Mouse (Mus musculus) thymus, postnatal 0 days (tissue): ENCODE measurements around the gene Pank3. TPM values are rescaled to one million over a fixed set of nuclear protein-coding genes. Genes with fewer than 3 reads are reported as not detected.

Experiments
- DNase-seq: peaks from one replicate; pipeline ENCODE4 v3.0.0-alpha.2; 2015; ENCODE audit warnings: low spot score
- polyA plus RNA-seq: library from polyadenylated mRNA; unstranded; fragments of >200 nt; fragmentation: Nextera tagmentation; extraction: Ambion mirVana; gene quantifications from 2 replicates; pipeline ENCODE4 v1.2.1, GENCODE M21; 2015

The Pank3 gene
- 11.3 and 13.6 TPM in 2 replicates for polyA plus RNA-seq

DNA sequence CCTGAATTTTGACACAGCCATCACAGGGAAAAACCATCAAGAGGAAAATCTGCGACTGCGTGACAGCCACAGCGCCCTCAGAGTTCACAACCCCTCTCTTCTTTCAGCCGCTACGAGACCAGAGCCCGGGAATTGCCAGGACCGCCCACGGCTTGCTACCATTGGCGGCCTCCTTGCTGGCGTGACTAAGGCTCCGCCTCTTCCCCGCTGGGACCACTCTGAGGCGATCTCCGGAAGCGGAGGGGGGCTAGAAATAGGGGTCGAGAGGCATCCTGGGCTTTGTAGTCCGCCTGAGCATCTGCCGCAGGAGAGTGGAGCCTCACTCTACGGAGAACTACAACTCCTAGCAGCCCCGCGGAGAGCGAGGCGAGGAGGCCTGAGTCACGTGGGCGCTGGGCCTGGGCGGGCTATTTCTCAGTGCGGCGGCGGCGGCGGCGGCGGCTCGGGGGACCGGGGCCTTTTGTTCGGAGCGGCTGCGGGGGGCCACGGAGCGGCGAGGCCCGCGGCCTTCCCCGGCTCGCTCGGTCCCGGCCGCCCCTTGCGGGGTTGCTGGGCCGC is at the start of gene Pank3:
Gene Pank3 (plus strand): TSS at position 297 of the 558 bp plus-strand sequence.
- peak; percentile 98 for DNase-seq

- no peak for DNase-seq
These were observed 45.4 kb upstream of the Pank3 start for GRCm38 (mm10) chr11:35723876-35724275.

- no peak for DNase-seq
These were observed 42.9 kb upstream of the Pank3 start for GRCm38 (mm10) chr11:35726341-35726846.

DNA sequence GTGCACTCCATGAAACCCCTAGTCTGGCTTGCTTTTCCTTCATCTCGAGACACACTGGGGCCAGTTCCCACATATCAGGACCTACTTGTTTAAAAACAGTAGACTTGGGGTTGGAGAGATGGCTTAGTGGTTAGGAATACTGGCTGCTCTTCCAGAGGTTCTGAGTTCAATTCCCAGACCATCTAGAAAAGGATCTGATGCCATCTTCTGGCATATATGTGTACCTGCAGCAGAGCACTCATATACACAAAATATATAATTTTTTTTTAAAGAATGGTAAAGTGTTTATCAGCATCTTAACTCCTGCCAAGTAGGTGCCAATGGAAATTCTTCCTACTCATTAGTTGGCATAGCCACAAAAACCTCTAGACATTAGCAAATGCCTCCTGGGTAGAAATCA is 41.1 kb upstream of the Pank3 start:
- no peak for DNase-seq

GRCm38 (mm10) chr11:35729186-35729585 is 40.1 kb upstream of the Pank3 start:
- DNase-seq: no peak

DNA sequence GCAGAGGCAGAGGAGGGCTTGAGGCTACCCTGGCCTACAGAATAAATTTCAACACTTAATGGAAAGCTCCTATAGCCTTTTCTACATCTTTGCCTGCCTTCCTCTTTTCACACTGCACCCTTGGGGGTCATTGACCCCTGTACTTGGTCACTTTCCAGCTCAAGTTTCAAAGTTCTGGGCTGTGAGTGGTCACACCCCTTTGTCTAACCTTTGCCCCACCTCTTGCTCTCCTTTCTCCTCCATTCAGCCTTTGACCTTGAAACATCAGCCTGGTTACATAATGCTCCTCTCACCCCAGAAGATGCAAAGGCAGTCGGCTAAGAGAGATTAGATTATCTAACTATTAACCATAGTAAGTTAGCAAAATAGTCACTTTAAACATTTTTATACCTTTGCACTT is 36.9 kb upstream of the Pank3 start:
- DNase-seq: no peak

DNA sequence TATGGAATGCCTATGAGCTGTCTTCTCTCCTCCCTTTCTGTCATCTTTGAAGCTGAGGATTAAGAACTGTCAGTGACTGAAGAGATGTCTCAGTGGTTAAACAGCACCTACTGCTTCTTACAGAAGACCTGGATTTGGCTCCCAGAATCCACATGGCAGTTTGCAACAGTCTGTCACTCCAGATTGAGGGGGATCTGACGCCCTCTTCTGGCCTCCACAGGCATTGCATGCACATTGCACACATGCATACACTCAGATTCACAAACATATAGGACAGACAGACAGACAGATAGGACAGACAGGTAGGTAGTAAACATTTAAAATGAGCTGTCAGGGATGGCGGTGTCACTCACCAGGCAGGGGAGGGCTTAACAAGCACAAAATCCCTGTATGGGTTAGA is 32.5 kb upstream of the Pank3 start:
- DNase-seq: no peak

GRCm38 (mm10) chr11:35737262-35737661 is 32.0 kb upstream of the Pank3 start:
- no peak for DNase-seq

- DNase-seq: no peak
These were observed 31.2 kb upstream of the Pank3 start for GRCm38 (mm10) chr11:35738102-35738501.

GRCm38 (mm10) chr11:35743586-35743985 is 25.7 kb upstream of the Pank3 start:
- DNase-seq: no peak

DNA sequence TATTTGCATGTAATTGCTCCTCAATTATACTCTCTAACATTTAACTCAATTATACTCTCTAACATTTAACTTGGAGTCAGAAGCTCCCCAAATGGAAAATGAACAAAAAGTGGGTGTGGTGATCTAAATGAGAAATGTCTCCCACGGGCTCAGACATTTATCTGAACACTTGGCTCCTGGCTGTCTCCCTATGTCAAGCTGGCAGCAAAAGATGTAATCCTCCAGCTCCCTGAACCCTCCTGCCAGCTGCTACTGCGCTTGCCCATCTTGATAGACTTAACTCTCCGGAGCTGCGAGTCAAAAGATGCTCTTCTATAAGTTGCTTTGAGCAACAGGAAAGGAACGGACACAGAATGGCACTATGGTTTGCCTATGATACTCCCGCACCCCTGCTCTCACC is 24.7 kb upstream of the Pank3 start:
- no peak for DNase-seq

GRCm38 (mm10) chr11:35750578-35750977 is 18.7 kb upstream of the Pank3 start:
- no peak for DNase-seq

GRCm38 (mm10) chr11:35754906-35755418 is 14.3 kb upstream of the Pank3 start:
- no peak for DNase-seq

DNA sequence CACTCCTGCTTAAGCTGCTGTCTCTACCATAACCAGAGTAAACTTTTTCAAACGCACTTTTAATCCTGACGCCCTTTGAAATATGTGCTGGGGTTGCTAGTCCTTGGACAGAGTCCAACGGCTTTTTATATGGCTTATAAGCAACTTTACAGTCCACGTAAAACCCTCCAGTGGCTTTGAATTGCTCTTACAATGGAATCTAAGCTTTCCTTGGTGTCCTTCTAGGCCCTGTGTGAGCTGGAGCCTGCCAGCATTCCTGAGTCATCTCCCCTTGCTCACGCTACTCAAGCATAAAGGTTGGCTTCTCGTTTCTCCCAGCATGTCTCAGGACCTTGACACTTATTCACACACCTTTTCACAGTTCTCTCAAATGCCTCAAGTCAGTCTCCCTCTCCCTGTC is 13.7 kb upstream of the Pank3 start:
- no peak for DNase-seq

GRCm38 (mm10) chr11:35756411-35757303 is 12.6 kb upstream of the Pank3 start:
- no peak for DNase-seq

DNA sequence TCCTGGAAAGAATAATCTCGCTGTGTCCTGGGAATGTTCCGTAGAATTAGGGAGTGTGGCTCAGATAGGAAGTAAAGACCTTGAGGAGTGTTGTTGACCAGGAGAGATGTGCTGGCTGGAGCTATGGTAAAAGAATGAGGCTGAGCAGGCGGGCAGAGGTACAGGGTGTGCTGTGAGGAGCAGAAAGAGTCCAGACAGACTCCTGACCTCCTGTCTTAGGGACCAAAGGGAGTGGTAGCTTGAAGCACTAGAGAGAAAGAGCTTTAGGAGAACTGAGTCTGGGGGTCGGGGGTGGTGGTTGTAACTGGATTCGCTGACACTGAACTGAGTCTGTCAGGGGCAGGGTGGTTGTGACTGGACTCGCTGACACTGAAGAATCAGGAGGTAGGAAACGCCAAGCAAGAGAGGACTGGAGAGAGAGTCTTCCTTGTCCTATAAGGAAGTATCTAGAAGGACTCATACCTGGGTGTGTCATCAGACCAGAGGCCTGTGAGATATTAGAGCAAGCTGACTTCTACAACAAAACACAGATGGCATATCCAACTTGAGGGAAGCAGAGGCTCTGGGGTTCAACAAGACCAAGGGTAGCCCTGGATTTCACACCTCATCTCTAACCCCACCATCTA is 9.2 kb upstream of the Pank3 start:
- DNase-seq: no peak

DNA sequence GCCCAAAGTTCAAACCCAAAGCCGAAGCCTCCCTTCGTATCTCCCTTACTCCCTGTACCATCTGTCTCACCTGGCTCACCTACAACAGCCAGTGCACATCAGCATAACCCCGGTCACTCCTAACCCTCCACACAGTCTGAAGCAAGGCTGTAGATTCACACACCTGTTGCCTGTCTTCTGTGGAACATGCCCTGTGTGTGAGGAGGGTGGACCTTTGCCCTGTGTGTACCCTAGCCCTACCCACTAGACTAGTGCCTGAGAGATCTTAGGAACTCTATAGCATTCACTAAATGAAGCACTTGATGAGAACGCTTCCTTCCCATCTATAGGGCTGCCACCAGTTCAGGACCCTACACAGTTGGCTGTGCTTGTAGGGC is 8.7 kb upstream of the Pank3 start:
- DNase-seq: no peak

DNA sequence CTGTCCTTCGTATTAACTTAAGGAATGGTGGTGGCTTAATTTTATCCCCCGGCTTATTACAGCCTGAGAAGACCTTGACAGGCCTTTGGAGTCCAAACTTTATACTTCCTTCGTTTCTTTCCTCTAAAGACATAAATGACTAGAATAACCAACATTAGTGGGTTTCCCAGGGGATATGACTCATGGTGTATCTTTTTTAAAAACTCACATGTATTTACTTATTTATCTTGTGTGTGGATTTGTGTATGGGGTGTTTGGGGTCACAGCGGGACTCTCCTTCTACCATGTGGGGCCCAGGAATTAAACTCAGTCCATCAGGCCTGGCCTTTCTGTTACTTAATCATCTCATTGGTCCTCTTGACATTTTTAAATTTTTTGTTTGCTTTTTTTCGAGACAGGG is 2.4 kb upstream of the Pank3 start:
- DNase-seq: no peak

GRCm38 (mm10) chr11:35769746-35770437 is 608 bp downstream of the Pank3 start:
- DNase-seq: no peak

DNA sequence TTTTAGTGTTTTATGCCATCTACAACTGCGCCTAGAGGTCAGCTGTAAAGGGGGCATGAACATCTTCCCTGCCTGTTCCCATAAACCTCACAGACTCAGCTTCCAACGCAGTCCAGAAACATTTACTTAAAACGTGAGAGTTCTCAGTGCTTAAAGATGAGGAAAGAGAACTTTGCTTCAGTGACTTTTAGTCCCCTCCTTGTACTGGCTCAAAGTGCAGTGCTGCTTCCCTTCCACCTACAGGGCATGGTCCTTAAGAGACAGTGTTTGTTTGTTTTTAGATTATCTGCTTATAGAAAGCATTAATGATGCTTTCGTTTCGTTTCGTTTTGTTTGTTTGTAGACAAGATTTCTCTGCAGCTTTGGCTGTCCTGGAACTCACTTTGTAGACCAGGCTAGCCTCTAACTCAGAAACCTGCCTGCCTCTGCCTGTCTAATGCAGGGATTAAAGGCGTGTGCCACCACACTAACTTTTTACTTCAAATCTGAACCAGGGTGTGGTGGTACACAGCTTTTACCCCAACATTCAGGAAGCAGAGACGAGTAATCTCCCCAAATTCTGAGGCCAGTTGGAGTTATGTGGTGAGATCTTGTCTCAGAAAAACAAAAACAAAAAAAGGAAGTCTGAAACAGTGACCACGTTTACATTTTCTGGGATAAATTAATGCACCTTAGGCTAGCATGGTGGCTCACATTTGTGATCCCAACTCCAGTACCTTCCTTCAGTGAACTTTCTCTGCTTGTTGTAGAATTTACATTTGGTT is 1.6 kb downstream of the Pank3 start:
- DNase-seq: no peak

DNA sequence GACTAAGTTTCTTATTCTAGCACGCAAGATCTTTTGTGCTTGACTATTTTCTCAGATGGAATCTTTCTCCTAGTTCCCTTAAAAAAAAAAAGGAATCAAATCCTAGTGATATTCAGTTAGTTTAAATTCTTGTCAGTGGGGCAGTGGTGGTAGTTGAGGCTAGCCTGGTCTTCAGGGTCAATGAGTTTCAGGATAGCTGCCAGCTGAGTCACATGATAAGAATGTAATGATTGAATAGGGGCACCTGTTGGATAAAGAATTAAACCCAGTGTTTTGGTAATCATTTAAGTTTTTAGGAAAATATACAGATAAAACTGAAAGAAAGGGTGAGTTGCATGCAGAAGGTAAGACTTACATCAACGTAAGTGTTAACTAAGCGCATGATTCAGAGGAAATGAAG is 6.3 kb downstream of the Pank3 start:
- DNase-seq: no peak
